Mouse (Mus musculus) ES-Bruce4 (cell line): ENCODE data around the gene Dnajc28.

ENCODE experiments used
- CTCF ChIP-seq: IDR thresholded peaks from one replicate; pipeline ENCODE4 v1.8.1; 2011; ENCODE audit warnings: low read depth, low read length
- EP300 ChIP-seq: IDR thresholded peaks from 2 replicates; pipeline ENCODE4 v1.6.1; 2011; ENCODE audit warnings: low read depth, low read length; ENCODE audit not compliant: insufficient read depth
- POLR2A ChIP-seq: IDR thresholded peaks from one replicate; pipeline ENCODE4 v1.8.1; 2011; ENCODE audit warnings: low read length; ENCODE audit not compliant: insufficient read depth

DNA sequence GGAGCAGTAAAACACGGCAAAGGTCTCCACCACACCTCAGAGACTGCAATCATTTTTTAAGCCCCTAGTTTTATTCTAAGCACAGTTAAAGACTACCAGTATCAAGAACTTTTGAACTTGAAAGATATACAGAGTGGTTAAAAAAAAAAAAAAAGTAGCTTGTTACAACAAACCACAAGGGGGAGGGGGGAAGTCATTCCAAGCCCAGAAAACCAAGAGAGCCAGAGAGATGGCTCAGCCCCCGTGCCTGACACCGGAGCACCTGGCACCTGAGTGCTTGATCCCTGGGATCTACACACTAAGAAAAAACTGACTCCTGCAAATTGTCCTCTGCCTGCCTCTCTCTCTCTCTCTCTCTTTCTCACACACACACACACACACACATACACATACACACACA is 25.6 kb downstream of the Dnajc28 start:
- TF ChIP-seq POLR2A (no peak), CTCF (no peak), EP300 (no peak)
